Mouse (Mus musculus) layer of hippocampus, adult 18-20 months (tissue): ENCODE results near the gene Veph1. TPM values are rescaled to one million over a fixed set of nuclear protein-coding genes. Genes with fewer than 3 reads are reported as not detected.

Experiments
- DNase-seq, 2 experiments: peaks; one replicate each; pipeline ENCODE4 v3.0.0; 2022; ENCODE audit warnings: low spot score in 2 of 2
- total RNA-seq, 2 experiments: library from RNA; stranded (reverse); gene quantifications; 2 replicates each; pipeline ENCODE4 v1.2.3; 2021

Veph1 gene
- total RNA-seq, 2 experiments from 2014 or later: 0.08 TPM; not detected in 1

DNA sequence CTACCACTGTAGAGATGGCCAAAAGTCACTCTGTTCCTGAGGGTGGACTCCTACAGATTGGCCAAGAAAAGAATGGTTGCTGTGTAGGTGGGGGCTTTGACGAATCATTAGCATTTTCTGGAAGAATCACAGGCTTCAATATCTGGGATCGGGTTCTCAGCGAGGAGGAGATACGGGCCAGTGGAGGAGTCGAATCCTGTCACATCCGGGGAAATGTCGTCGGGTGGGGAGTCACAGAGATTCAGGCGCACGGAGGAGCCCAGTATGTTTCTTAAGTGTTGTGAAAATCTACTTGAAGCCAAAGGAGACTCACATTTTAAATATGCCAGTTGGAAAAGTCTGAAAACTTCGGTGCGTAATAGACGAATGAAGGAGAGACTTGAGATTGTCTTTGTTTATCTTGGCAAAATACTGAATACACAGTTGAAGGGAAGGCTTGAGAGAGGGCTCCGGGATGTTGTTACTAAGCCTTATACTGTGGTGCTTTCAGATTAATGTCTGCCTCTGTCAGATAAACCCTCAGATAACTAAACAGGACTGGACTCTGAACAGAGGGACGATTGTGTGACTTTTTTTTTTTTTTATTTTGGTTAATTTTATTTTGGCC is 71.6 kb downstream of the Veph1 start:
- no peak for DNase-seq

DNA sequence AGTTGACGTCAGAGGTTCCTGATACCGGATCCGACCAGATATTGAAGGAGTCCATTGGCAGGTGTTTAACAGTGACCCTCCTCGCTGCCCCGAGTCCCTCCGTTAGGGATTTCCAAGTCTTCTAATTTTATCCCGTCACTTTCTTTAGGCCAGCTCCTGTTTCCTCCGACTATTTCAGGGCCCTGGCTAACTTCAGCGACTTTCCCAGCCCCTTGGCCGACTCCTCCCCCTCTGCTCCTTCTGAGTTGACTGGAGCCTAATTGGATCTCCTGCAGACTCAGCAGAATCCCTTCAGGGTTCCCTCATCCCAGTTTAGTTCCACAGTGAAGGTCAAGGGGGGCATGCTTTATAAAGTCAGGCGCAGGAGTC is 75.4 kb downstream of the Veph1 start:
- no peak for DNase-seq

DNA sequence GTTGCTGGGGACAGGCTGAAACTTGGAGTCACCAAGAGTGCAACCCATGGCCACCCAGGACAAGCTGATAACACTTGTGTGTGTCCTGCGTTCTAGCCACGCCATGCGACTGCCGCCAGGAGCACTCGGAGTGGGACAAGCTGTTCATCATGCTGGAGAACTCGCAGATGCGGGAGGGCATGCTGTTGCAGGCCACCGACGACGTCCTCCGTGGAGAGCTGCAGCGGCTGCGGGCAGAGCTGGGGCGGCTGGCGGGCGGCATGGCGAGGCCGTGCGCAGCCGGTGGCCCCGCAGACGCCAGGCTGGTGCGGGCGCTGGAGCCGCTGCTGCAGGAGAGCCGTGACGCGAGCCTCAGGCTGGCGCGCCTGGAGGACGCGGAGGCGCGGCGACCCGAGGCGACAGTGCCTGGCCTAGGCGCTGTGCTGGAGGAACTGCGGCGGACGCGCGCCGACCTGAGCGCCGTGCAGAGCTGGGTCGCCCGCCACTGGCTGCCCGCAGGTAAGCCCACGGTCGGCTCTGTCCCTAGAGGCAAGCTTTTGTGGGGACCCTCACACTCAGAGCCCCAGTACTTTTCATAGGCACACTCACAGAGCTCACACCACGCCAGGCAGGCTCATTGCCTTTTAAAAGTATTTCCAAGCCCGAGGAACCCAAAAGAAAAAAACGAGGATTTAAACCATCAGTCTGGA is 75.9 kb downstream of the Veph1 start:
- DNase-seq: peak in 1 of 2 experiments; percentile 34

DNA sequence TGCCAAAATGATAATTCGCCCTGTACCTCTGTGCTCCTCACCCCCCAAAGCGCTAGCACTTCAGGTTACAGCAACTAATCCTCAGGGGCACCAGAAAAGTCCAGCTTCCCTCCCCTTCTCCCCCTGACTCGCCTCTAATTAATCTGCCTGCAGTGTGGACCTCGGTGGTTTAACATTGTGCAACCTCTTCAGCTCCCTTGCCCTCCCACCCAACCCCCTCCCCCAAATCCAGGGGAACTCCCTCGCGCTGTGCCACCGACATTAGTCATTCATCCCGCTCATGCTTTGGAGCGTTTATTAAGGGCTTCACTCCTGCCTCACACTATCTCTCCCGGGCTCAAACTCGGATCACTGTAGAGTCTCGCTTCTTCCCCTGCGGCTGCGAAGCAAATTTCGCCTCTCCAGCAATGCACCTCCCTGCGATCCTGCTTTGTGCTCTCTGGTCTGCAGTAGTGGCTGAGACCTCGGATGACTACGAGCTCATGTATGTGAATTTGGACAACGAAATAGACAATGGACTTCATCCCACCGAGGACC is 76.9 kb downstream of the Veph1 start, which contains the start of gene Ptx3:
TSS of gene Ptx3 (plus strand) at position 256 of the 537 bp plus-strand sequence.
- no peak for DNase-seq

DNA sequence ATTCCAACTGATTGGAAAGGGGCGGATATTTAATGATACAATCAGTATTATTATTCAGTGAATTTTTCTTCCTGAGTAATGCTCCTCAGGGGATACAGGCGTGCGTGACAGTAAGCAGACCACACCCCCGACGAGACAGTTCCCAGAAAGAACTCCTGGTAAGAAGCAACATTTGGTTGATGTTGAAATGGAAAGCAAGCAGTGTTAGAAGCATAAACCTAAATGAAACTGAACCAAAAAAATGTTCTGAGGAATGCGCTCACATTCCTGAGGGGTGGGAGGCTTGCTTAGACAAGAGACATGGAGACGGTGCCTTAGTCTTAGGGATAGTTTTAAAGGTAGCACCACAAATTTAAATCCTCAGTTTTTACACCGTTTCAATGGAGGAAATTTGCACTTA is 80.9 kb downstream of the Veph1 start:
- no peak for DNase-seq

DNA sequence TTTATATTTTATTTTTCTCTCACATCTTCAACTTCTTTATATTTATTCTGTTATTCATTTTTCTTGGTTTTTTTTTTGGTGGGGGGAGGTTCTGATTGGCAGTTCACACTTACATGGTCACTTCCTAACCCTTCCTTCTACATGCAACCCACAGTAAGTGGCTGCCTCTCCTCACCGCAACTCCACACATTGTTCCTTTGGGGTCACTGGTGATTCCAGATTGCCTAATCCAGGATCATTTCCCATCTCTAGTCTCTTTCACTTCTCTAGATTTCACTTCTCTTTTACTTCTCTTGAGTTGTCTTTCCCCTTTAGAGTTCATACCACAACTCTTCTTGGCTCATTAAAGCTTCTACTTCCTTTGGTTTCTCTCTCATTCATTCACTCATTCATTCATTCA is 83.1 kb downstream of the Veph1 start:
- DNase-seq: no peak

DNA sequence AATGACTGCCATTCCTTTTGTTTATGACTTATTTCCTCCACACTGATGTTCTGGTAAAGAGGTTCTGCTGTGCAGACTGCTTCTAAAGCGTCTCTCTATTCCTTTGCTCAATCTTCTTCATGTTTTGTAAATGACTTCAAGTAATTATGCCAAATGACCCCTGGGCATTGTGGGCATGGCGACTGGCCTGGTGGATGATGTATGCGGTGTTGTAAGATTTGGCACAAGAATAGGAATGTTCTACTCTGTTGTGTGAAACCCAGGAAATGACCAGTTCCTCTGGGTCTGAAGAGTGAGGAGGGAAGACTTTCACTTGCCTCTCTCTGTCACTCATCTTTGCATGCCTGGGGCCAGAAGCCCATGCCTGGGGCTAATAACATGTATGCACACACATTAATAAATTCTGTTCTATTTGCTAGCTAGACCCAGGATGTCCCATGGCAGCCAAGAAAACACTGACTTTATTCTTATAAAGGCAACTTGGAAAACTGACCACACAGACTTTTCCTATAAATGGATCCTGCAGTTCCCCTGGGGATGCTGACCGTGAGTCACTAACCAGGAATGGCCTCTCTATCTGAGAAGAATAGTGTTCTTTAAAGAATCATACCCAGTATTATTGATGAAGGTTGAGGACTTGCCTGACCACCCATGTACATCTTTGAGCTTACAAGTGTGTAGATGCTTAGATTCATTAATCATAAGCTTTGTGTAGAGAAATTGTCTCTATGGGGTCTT is 87.6 kb downstream of the Veph1 start:
- DNase-seq: no peak

DNA sequence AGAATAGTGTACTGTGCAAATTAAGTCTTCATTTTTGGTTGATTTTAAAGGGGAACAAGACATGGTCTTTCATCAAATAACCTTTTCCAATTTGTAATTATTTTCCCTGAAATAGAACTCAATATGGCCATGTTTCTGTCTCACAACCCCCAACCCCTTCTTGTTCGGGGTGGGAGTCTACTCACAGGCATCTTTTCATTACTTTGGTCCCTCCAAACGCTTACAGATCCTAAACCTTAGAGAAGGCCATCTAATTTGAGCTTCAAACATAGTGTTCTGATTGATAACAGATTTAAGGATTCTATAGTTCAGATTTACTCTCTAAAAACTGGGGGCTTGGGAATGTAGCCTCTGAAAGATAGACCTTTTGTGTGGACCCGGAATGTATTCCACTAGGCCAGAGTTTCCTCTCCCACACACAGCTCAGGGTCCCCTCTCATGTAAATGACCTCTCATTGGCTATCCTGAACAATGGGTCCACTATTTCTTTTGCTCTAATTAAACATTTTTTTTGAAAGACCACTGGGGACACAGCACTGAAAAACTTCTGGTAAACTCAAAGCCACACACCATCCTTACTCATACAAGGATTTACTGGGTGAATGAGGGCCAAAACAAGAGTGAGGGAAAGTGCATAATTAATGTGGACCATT is 102.6 kb downstream of the Veph1 start:
- DNase-seq: no peak

DNA sequence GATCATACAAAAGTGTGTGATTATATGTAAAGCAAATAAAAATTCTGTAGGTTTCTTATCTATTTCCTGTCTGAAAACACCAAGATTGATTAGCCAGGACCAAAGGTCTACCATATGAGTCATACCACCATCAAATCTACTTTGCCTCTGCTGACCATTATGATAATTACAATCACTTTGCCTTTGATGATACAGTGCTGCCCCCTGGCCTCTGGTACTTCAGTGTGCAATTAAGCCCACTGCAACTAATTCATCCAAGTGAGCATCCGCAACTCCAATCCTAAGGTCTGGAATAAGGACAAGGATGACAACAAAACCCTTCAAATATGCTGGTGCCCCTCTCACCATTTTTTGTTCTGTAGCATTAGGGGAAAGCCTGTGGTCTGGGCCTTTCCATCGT is 117.0 kb downstream of the Veph1 start:
- DNase-seq: no peak

DNA sequence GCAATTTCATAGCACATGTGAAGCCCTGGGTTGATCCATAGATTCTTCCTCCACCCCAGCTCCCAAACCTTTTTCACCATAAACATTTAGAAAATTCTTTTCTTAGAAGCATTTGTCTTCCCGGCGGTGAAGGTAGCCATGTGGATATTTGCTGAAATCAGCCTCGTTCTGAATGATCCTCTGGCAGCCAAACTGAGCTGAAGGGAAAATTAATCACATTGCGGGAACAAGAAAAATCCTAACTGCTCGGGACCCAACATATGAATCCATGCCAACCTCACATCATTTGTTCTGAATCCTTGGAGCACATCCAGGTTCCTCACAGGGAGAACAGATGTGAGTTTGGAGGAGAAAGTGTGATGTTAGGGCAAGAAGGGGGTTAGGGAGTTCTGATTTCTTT is 123.7 kb downstream of the Veph1 start:
- peak in 1 of 2 experiments; percentile 5 for DNase-seq

DNA sequence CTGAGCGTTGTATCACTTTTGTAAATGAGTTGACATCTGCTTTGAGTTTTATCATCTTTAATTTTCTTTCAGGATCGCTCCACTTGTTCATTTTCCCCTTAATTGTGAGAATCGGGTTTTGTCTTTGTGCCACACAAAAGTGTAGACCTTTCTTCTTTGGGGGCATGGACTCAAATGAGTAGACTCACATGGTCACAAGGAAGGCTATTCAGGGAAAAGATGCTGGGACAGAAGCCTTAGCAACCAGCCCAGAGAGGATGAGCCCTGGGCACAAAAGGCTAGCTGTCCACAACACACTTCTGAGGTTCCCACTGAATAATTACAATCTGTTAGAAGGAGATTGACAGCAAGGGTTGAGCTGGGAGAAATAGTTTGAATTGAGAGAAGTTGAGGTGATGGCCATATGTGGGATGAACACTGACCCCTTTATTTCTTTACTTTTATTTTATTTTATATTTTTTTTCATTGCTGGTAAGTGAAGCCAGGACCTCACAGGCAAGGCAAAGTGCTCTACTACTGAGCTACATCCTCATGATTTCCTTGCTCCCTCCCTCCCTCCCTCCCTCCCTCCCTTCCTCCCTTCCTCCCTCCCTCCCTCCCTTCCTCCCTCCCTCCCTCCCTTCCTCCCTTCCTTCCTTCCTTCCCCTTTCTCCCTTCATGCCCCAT is 126.6 kb downstream of the Veph1 start:
- no peak for DNase-seq

DNA sequence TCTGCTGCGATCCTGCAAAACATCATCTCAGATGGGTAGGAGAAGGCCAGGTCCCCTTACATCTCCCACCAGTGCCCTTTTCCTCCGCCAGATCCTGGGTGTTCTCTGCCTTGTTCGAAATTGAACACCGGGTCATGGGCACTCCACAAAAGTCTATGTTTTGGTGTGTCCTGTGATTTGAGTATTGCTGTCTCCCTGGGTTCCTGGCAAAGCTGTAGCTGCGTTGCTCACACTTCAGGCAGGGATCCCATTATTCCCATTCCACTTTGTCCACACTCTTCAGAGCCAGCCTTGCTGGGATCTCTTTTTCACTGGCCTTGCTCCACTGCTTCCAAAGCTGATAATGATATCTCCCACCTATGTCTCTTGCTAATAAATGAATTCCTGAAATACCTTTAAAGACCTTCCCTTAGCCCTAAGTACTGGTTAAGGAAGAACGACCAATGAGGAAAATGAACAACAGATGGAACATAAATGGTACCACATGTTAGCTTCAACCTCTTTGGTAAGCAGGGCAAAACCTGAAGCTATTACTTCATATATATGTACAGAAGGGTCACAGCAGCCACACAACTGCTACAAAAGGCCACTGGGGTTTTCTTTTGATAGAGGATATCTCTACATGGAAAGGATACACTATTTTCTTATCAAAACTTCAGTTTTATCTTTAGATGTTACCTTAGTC is 129.9 kb downstream of the Veph1 start:
- no peak for DNase-seq

DNA sequence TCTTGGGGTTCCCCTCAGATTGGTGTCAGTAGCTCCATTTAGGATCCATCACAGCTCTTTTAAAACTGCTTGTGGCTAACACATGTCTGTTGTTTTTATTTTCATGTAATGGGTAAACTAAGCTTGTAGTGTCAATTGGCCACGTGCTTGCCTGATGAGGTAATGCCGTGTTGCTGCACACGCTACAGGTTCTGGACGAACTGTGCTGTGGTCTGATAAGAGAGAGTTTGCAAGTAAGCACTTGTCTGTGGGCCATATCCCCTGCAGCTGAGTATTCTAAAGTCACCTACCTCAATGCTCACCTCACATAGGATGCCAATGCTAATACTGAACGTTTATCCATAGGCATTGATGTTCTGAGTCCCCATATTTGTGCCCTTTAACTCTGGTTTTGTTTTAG is 131.6 kb downstream of the Veph1 start:
- no peak for DNase-seq

DNA sequence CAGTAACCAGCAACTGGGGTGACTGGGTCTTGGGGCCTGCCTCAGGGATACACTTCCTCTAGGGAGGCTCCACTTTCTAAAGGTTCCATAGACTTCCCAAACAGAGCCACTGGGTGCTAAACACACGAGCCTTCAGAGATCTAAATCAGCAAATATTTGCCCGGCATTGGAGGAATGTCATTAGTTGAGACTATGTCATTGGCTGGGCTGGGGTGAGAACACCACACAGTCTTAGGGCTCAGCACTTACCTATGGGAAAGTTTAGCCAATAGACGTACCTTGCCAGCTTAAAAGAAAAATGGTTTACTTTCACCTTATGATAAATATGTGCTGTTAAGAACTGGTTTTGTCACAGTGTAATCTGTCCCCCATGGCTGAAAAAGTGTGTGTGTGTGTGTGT is 132.1 kb downstream of the Veph1 start:
- no peak for DNase-seq

DNA sequence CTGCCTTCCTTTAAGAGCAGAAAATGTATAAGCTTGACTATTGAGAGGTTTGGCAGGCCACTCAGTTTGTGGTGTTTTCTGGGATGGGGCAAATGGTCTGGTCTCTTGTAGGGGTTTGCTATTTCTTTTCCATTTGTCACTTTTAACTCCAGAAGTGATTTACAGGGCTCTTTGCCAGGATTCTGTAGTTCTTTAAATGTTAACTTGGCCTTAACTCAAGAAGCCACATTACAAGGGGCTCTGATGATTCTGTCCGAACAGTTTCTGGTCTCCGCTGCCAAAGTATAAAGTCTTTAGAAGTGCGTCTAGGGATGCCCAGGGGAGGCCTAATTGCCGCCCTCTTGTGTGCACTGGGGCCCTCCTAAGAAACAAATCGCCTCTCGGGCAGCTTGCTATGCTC is 134.0 kb downstream of the Veph1 start:
- no peak for DNase-seq

DNA sequence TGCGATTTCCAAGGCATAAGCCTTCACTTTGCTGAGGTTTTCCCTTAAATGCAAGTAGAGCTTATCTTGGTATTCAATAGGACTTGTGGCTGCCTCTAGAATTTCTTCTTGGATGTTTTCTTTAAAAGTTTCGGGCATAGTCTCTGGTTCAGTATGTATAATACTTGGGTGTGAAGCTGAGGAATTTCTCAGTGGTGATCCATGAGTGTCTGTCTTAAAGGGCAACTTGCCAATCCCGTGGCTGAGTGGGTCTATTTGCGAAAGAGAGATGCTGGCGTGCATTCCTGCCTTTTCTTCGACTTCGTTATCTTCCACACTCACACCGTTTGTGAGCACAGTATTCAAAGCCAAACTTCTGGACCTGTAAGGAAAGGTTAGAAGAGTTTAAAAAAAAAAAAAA is 138.7 kb downstream of the Veph1 start:
- no peak for DNase-seq

DNA sequence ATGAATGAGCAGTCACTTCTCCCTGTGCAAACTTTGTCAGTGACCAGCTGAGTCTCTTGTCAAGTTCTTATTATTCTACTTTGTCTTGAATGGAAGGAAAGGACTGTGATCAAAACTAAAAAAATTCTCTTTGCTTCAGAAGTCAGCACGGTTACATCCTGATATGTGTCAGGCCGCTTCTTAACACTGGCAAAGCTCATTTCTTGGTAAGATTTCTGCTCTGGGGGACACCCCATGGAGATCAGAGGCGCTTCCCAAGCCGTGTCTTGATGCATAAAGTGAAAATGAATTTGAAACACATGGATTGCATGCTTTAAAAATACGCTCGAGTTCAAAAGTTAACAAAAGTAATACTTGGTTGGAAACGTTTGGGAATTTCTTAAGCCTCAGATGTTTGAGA is 159.0 kb downstream of the Veph1 start:
- DNase-seq: no peak

DNA sequence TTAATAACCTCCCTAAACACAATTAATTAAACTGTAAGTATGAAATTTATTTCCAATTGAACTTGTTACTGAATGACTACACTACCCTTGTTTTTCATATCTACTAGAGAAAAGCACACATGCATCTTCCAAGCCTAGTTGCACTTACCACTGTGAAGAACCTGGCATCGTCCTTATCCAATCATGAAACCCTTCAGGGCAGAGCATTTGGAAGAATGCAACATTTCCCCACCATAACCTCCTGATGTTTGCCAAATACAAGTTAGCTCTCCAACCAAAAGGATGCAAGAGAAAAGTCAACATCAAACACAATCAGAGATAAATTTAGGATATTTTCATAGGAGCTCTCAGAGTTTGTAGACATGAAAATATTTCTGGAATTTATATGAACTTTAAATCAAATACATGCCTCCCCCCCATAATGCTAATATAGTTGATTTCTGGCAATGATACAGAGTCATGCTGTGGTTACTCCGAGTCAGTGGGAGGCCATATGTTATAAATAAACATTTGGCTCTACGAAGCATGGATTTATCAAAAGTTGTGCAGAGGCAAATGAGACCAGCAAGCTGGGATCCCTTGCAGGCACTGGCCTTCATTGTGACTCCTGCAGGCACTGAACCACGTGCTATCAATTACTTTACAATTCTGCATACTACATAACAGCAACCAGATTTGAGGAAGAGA is 165.2 kb downstream of the Veph1 start:
- no peak for DNase-seq

DNA sequence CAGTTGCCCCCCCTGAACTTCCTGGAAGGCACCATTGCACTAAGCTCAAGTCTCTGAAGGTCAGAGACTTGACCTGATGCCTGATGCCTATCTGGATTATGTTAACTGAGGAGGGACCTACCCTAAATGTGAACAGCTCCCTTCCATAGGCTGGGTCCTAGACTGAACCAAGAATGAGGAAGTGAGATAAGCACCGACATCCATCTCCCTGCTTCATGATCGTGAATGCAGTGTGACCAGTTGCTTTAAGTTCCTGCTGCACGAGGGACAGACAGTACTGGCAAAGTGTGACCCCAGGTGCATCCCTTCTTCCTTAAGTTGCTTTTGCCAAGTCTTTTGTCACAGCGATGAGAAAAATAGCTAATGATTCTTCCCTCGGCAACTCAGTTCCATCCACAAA is 166.9 kb downstream of the Veph1 start:
- DNase-seq: no peak

DNA sequence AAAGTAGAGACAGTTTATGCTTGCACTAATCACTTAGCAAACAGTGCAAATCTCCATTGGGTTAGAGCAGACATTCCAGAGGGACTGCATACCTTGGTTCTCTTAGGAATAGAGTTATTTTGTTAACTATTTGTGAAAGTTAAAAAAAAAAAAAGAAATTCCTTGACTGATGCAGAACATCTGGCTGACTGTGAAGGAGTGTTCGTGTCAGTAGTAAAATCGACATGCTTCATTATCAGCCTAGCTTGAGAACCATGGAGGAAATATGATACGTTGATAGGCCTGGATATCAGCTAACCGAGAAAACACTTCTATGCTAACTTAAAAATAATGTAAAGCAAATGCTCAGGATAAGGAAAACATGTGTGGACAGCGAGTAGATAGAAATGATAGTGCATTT is 191.1 kb downstream of the Veph1 start:
- DNase-seq: no peak
